Mouse (Mus musculus) lung, postnatal 4 days (tissue): Measurements from ENCODE around the gene Cabp1.
"Not testable (repeated sequence)": the region's sequence is repeated elsewhere in the genome, so short reads cannot be mapped to it uniquely, and the experiment has no call there.

Source experiments
- DNase-seq, 2 experiments: peaks; one replicate each; pipeline ENCODE4 v3.0.0; 2021

Cabp1 gene

DNA sequence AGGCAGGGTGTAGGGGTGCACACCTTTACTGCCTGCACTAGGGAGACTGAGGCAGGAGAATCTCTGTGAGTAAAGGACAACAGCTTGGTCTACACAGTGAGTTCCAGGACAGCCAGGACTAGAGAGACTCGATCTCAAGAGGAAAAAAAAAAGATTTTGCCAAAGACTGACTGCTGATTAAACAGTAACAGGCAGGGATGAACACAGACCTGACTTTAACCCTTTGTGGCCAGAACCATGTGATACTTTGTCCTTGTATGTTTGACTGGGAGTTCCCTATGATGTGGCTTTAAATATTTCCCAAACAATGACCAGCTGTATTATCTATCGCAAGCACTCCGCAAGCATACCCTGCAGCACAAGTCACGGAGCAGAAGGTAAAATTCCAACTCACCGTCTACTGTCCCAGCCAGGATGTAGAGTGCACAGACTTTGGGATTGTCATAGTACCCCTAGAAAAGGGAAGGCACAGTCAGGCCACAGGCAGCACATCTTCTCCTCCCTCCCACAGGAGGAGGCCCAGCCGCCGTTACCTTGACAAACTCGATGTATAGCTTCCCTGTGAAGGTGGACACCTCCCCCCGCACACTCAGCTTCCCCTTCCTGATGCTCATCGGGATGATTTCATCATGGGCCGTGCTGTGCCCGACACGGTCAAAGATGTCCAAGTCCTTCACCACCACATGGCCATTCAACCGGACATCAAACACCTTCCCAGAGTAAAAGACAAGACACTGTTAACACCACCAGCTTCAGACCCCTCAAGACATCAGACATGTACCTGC is 44.3 kb downstream of the Cabp1 start:
- DNase-seq, result no peak

DNA sequence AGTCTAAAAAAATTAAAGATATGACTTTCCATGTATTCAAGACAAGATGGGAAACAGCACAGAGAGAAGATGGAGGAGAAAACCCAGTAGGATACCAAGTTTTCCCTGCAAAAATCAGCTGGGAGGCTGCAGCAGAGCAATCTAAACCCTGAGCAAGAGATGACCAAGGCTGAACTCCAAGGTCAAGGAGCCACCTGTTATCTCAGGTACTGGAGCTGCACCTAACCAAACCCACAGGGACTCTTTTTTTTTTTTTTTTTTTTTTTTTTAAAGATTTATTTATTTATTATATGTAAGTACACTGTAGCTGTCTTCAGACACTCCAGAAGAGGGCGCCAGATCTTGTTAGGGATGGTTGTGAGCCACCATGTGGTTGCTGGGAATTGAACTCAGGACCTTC is 45.3 kb downstream of the Cabp1 start:
- not testable (repeated sequence) for DNase-seq

DNA sequence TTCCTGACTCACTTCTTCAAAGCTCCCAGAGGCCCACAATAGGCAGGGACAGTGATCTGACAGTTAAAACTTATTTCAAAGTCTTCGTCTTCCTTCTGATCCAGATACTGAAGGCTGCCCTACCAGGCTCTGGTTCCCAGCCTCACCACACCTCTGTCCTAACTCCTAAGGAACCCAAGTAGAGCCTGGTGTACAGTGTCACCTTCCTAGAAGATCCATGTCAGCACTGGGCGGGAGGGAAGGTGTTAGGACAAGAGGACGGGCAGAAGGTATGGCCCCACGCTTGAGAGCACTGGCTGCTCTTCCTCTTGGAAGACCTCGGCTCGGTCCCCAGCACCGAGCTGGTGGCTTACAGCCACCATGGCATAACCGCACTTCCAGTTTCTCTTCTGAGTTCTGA is 45.8 kb downstream of the Cabp1 start:
- DNase-seq, result no peak

DNA sequence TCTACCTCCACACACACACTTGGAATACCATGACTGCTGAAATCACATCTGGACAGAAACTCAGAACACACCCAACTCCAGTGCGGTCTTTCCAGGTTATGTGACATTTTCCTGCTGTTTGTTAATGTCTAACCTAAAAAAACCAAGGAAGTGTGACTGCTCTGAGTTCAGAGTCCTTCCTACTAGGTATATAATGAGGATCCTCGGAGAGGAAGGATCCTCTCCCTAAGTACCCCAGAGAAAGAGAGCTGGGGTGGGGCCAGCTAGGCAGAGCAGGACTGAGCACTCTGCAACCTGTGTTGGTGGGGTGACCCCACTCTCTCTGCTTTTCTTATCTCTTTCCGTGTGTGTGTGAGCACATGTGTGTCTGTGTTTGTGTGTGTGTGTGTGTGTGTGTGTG is 46.8 kb downstream of the Cabp1 start:
- no peak for DNase-seq

DNA sequence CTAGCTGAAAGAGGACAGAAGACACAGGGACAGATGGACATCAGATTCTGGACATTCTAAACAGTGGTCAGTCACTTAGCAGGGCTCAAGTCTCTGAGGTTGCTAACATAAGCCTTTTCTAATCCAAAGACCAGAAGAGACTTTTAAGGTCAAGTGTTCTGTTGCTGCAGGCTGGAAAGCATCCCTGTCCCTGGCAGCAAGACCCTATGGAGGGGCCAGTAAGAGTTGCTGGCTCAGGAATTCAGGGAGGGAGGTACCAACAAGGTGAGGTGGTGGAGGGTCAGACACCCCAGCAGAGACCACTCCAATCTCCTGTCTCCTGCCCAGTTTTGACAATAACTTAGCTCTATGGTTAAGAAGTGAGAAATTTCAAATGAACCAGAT is 47.4 kb downstream of the Cabp1 start:
- no peak for DNase-seq

DNA sequence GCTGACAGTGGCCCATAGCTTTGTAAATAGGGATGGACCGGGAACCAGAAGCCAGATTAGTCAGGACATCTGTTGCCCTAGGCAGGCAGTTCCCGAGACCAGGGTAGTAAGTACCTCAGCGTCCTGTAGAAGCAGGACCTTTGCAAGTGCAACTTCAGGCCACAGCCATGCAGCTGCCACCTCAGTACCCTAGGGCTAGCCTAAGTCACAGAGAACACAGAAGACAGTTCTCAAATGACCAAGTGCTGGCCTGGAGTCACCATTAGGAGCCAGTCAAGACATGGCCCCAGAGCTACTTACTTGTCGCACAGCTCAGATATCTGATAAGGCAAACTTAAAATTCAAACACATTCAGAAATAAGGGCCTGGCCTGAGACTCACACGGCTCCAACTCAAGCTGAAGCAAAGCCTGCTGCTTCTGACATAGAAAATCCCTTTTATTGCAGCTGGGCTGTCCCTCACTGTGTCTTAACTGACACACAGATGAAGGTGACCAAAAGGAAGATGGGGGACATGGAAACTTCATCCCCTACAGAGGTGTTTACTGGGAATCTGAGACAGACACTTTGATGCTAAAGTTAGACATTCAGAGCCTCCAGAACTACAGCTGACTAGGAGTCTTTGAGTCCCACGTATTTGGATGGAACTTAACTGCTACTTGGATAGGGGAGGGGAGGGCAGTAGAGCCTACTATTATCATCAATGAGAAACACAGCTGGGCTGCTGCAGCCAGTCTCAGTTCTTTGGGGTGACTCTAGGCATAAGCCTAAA is 48.0 kb downstream of the Cabp1 start:
- no peak for DNase-seq

DNA sequence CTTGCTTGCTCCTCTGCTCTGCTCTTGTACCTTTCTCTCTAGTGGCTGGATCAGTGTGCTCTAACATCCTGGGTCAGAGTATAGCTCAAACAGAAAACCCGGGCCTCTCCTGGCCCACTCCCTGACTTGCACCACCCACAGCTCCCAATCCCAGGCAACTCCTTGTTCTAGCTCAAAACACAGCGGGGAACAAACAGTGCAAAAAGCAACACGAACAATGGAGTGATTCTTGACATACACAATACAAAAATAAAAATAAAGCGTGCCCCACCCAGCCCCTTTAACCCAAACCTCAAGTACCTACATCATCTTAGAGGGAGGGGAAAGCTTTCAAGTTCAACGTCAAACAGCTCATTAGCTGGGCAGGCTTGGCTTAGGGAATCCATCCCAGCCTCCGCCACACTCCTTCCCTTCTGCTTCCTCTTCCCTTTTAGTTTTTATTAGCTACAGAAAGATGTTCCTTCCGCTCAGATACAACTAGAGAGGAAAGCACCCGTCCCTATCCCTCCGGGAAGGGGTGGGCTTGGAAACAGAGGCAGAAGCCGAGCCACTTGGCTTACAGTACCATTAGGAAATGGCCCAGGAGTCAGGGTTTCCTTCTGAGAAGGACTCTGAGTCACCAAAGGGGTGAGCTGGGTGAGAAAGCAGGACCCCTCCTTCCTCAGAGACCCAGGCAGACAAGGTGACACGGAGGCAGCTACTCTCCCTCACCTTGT is 48.8 kb downstream of the Cabp1 start:
- DNase-seq, result no peak

DNA sequence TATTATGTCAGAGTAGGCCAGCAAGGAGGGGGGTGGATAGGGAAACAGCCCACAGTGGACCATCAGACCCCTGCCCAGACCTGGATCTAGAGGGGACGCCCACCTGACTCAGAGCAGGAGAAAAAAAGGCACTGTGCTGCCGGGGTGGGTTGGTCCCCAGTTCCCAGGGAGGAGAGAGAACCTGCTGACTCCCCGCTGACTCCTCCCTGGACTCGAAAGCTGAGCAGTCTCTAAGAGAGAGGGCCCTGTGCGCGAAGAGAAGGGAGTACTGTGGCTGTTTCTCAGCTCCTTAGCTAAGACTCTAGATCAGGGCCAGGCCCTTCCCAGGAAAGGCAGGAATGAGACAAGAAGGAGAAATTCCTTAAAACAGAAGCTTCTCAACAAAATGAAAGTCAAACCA is 49.7 kb downstream of the Cabp1 start:
- DNase-seq, result no peak

DNA sequence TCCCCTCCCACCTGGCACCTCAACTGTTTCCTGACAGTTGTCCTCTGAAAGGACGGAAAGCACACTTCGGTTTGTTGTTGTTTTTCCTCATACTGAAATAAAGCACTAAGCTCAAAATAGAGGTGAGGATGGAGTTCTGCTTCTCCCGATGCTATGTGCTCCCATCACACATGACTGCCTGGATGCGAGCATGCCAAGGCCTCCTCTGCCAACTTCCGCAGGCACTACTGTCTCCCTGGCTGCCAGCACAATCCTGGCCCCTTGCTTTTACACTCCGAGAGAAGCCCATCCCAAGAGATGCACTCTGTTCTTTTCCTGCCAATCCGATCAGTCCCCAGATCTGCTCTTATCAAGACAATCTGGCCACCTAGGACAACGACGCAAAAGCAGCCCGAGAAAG is 50.6 kb downstream of the Cabp1 start:
- no peak for DNase-seq

DNA sequence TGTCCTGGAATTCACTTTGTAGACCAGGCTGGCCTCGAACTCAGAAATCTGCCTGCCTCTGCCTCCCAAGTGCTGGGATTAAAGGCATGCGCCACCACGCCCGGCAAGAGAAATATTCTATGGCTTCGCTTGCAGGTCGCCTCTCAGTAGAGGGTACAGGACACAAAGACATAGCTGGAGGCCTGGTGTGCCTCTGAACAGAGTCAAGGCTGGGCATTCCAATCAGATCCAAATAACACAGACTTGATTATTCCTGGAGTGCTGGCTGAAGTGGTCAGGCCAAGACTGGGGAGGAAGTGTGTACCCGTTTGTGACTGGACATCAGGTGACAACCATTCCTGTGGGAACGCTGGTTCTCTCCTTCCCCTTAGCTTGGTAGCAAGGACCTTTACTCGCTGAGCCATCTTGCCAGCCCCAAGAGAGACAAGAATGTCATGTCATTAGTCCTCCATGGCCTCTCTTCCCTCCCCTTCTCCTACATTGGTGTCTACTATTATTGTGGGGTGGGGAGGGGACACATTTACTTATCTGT is 51.9 kb downstream of the Cabp1 start:
- DNase-seq, result no peak

DNA sequence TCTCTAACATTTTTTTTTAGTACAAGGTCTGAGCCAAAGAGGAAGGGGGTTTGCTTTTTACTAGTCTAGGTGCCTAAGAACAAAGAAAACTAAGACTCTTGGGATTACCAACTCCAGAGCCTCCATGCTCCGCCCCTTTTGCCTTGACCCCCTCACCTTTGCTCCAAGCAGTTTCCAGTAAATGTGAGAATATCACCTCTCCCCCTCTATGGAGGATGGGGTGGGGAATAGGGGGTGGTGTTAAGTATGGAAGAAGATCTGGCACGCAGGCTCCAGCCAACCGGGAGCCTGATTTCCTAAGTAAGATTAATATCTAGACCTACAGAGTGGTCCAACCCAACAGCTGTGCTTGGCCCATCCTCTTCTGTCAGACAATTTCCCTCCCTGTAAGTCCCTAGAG is 53.5 kb downstream of the Cabp1 start:
- no peak for DNase-seq

DNA sequence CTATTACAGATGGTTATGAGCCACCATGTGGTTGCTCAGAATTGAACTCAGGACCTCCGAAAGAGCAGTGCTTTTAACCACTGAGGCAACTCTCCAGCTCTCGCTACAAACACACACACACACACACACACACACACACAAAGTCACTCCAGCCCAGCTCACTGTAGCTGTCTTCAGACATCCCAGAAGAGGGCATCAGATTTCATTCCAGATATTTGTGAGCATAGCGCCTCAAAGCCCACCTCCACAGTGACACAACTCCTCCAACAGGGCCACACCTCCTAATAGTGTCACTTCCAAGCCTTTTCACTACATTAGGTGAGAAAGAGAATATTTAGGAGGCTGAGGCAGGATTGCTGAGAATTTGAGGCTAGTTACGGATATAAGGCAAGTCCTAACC is 55.1 kb downstream of the Cabp1 start:
- no peak for DNase-seq

DNA sequence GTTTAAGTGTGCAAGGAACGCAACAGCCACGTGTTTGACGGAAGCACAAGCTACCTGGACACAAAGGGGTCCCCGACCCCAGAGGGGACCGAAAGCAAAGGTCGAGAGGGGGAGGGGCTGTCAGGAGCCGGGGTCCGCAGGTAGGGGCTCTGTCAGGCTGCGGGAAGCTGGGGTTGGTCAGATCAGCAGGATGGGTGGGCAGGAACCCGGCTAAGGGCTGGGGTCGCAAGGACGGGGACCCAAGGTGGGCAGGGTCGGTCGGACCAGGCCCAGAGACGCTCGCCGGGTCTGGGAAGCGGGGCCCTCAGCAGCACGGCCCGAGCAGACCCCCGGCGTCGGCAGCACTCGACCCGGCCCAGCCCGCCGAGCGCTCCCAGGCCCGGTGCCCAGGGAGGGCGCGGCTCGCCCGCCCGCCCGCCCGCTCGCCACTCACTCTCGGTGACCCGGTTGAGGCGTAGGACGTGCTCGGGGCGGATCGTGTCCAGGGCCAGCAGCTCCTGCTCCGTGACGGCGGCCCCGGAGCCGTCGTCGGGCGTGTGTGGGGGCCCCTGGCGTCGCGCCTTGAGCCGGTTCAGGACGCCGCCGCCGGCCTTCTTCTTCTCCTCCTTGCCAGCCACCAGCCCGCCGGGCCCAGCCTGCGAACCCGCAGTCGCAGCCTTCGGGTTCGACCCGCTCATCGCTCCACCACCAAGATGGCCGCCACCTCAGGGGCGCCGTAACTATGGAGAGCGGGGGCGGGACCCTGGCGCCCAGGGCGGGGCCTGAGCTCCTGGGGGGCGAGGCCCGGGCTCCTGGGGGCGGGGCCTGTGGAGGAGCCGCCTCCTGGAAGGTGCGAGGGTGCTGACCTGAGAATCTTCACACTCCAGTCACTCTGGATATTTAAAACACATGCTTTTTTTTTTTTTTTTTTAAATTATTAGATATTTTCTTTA is 59.7 kb downstream of the Cabp1 start, which contains the start of gene Unc119b:
Gene Unc119b, minus strand, starts transcription at position 742 of the 932 bp plus-strand sequence.
- DNase-seq, result peak; percentile 92

DNA sequence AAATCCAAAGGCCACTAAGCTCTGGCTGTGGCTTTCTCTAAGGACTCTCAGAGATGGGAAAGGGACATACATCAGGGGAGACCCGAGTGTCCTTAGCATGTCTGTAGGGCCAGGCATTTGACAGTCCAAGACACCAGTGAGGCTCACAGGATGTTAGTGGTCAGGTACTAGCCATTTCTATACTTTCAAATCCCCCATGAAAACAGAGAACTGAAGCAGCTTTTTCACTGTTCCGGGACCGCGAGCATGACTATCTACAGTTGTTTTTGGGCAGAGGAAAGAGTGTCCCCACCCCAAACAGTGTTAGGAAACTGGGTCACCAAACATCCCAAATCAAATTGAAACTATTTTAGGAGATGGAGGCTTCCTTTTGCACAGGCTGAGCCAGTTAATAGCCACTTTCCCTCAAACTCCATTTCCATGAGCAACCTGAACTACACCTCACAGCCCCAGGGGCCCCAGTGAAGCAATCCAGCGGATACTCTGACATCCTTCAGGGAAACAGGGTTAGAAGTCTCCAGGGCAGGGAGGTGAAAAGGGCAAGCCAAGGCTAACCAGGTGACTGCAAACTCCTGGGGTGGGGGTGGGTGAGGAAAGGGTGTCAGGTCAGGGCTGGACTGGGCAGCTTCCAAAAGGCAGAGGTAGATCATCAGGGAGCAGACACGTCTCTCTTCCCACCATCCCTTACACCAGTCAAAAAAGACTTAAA is 60.7 kb downstream of the Cabp1 start:
- no peak for DNase-seq

DNA sequence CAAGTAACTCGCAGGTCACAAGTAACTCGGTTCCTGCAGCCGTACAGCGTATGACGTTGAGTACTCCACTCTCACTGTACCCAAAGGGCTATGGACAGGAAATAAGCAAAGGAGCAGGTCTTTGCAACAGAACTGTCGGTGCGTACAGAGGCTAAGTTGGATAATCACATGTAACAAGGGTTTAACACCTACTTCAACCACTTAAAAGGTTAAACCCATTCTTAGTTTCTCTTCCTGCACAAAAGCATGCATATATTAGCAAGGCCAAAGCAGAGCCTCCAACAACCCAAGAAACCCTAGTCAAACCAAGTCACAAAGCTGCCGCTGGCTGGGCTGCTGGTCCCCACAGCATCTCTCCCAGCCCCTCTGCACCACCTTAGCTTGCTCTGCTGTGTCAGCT is 61.7 kb downstream of the Cabp1 start:
- DNase-seq, result no peak

DNA sequence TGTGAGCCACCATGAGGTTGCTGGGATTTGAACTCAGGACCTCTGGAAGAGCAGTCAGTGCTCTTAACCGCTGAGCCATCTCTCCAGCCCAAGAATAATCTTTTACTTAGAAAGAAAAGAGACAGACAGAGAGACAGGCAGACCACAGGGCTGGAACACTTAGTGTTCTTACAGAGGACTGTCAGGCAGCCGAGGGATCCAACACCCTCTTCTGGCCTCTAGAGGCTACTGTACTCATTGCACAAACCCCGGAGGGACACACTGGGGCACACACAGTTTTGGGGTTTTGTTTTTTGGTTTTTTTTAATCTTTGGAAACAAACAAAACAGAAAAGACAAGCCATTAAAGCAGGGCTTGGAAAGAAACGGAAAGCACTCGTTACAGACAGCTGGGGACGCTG is 64.9 kb downstream of the Cabp1 start:
- DNase-seq, result no peak

DNA sequence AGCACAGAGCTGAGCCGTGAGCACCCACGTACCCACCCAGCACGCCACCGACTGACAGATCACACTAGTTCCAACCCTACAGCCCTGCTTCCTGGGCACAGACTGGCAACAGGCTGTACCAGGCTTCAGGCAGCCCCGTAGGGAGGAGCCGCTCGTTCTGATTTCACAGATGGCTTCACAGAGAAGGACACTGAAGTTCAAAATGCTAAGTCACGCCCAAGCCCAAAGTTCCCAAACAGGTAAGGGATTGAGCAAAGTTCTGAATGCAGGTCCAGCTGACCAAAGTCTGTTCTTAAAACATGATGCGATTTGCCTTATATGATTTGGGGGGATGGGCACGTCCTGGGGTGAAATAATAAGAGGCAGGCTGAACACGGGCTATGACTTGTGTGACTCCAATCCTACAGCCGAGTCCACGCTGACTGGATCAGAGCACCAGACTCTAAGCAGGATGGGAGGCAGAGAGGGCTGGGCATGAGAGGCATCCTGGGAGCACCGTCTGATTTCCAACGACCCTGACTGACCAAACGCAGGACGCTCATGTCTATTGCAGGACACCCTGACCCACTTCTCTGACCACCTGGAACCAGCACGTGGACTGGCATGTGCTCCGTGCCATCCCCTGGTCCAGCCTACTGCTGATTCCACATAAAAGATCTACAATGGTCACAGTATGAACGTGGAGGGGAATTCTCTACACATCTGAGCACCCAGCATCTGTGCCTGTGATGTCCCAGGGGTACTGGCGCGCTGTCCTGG is 66.6 kb downstream of the Cabp1 start:
- DNase-seq, result no peak

DNA sequence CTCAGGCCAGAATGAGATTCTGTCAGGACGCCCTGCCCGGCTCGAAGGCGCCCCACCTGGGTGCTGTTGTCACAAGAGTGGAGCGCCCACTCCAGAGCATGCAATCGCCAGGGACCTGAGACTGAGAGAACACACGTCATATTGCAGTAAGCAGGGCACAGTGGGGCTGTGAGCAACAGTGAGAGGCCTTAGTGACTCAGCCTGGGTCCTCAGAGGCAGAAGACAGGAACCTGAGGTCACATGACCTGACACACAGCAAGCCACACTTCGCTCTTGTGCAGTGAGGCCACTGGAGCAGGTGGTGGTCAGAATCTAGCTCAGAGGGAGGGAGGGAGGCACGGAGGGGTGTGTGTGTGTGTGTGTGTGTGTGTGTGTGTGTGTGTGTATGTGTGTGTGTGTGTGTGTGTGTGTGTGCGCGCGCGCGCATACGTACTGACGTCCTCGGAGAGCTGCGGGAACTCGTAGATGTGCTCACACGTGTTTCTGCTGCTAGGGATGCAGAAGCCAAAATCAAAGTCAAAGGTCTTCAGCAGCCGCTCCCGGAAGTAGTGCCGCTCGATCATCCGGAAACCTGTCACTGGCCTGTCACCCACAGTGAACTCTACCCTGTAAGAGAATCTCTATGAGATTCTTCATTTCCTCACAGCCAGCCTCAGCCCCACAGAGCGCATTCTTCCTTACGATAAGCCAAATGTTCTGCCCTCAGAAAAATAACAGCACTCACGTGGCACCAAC is 67.4 kb downstream of the Cabp1 start:
- DNase-seq, result no peak

DNA sequence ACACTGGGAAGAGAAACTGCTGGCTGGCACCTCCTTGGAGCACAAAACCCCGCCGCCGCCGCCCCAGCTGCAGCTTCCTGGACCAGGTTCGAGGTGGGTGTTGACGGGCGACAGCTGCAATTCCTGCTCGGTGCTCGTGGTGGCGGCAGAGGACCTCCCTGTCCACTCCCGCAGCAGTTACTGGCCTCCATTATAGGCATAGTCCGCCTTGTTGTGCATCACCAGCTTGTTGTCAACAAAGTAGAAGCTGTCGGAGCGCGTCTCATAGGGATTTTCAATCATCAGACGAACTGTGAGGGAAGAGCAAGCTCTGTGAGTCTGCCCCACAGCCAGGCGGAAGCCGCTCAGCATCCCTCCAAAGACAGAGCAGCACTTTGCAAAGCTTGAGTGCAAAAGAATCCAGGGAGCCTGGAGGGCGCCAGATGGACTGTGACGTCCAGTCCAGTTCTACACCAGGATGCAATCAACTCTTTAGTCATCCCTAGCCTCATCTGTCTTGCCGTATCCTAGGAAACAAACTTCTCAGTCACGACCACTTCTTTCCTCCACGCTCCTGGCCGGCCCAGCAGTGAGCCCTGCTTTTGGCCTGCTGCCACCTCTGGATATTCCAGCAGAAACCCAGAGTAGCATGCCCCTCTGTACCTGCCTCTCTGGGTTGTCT is 68.8 kb downstream of the Cabp1 start:
- peak; percentile 88 to 91 for DNase-seq

DNA sequence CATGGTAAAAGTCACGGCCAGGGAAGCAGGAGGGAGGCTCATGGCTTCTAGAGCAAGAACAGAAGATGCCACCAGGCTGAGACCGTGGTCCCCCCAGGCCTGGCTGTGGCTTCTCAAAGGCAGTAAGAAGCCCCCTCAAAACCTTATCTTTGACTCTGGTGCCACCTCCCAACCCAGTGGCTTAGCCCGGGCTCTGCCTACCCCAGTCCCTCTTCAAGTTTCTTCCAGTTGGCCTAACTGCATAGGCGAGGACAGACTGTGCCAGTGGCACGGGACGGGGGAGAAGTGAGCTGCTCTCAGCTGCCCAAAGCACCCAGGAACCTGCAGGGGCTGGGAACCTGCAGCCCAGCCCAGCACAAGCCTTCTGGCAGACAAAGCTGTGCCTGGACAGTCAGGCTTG is 69.5 kb downstream of the Cabp1 start:
- no peak for DNase-seq
